Comparison of ENCODE assay signal across 9 mouse cellular contexts in the genomic region with DNA sequence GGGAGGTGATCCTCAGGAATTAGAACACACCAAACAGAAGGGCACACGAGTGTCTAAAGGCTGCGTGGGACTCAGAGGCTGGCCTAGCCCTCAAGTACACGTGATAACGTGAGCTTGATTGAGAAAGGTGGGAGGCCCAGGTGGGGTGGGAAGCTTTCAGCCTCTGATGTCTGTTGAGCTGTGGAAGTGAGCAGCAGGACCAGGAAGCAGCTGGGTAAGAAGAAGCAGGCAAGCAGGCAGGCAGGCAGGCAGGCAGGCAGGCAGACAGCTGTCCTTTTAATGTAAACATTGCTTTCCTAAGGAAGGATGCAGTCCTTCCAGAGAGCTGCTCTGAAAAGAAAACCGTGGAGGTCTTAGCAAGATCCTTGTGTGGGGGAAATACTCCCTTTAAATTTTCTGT. TPM values are rescaled to one million over a fixed set of nuclear protein-coding genes. Genes with fewer than 3 reads are reported as not detected.
A peak's percentile ranks its signal among the peaks of the same experiment; 100 is the strongest.
DNase-seq lines count a peak whose midpoint lies in the region; ATAC-seq lines count a peak whose summit lies in the region.
"Had no signal": no experiment of that assay in that cellular context is flagged by ENCODE, and none has a peak within 500 bp of the region (broad histone marks: within the 10 kb centered on the region; RNA-seq: fewer than 3 reads in every experiment).

No protein-coding gene starts in this region.

- H3K4me3 ChIP-seq in hindbrain, embryonic 10.5 days, result peak overlapping the region; percentile 92
- H3K4me3 ChIP-seq in hindbrain, embryonic 11.5 days (ENCODE audit: low read depth, low read length), result no peak overlapping the region
- H3K4me3 ChIP-seq in intestine, embryonic 15.5 days (replicated peaks), result peak overlapping the region; percentile 6
- peak overlapping the region; percentile 92 for H3K4me3 ChIP-seq in midbrain, embryonic 13.5 days (replicated peaks)

- no peaks in the 10 kb centered on the region for H3K9me3 ChIP-seq in hindbrain, embryonic 10.5 days
- H3K9me3 ChIP-seq in hindbrain, embryonic 11.5 days (ENCODE audit: control insufficient read depth, low read length), result no peaks in the 10 kb centered on the region
- no peaks in the 10 kb centered on the region for H3K9me3 ChIP-seq in intestine, embryonic 15.5 days
- H3K9me3 ChIP-seq in midbrain, embryonic 13.5 days, result no peaks in the 10 kb centered on the region
- H3K9me3 ChIP-seq: G1E had no signal

- no peak for ATAC-seq in hindbrain, embryonic 11.5 days (ENCODE audit: low FRiP score)
- no peak; the same call in 1 of the 2 replicates for ATAC-seq in intestine, embryonic 15.5 days
- no peak for ATAC-seq in midbrain, embryonic 13.5 days

- peaks cover 16% of the 10 kb centered on the region for H3K36me3 ChIP-seq in hindbrain, embryonic 10.5 days
- no peaks in the 10 kb centered on the region for H3K36me3 ChIP-seq in hindbrain, embryonic 11.5 days (ENCODE audit: control insufficient read depth, insufficient read depth, low read length)
- no peaks in the 10 kb centered on the region for H3K36me3 ChIP-seq in intestine, embryonic 15.5 days
- peaks cover 2% of the 10 kb centered on the region; the same call in 1 of the 2 replicates for H3K36me3 ChIP-seq in midbrain, embryonic 13.5 days

- peak; percentile 20 for DNase-seq in hindbrain, embryonic 10.5 days (ENCODE audit: low spot score)
- DNase-seq in hindbrain, embryonic 11.5 days (ENCODE audit: low spot score), result no peak
- DNase-seq in embryo, embryonic 10 days (ENCODE audit: low spot score), result peak; percentile 35
- no peak for DNase-seq in frontal cortex, postnatal 10 days (ENCODE audit: low spot score in 2 of 2)
- DNase-seq in gastrocnemius, postnatal 25 days, result no peak
- DNase-seq in gastrocnemius, postnatal 10 days, result no peak

- H3K4me1 ChIP-seq in hindbrain, embryonic 10.5 days (replicated peaks), result peaks cover 34% of the 10 kb centered on the region
- H3K4me1 ChIP-seq in hindbrain, embryonic 11.5 days (replicated peaks; ENCODE audit: control insufficient read depth, insufficient read depth, low read length), result no peaks in the 10 kb centered on the region
- peaks cover 21% of the 10 kb centered on the region for H3K4me1 ChIP-seq in intestine, embryonic 15.5 days (replicated peaks)
- peaks cover 40% of the 10 kb centered on the region for H3K4me1 ChIP-seq in midbrain, embryonic 13.5 days (replicated peaks)

- no peak overlapping the region for H3K4me2 ChIP-seq in hindbrain, embryonic 11.5 days (replicated peaks; ENCODE audit: low read depth, low read length)
- peak overlapping the region; percentile 69 for H3K4me2 ChIP-seq in intestine, embryonic 15.5 days (replicated peaks)
- H3K4me2 ChIP-seq in midbrain, embryonic 13.5 days (replicated peaks), result peak overlapping the region; percentile 75

- H3K9ac ChIP-seq in hindbrain, embryonic 11.5 days (ENCODE audit: low read depth, low read length), result no peak overlapping the region
- H3K9ac ChIP-seq in intestine, embryonic 15.5 days, result peak overlapping the region; percentile 1; the same call in 1 of the 2 replicates
- H3K9ac ChIP-seq in midbrain, embryonic 13.5 days (replicated peaks), result peak overlapping the region; percentile 49; the same call in 1 of the 2 replicates

- peak overlapping the region; percentile 72 for H3K27ac ChIP-seq in hindbrain, embryonic 10.5 days
- no peak overlapping the region for H3K27ac ChIP-seq in hindbrain, embryonic 11.5 days (ENCODE audit: low read depth, low read length)
- H3K27ac ChIP-seq in intestine, embryonic 15.5 days, result peak overlapping the region; percentile 62; the same call in 1 of the 2 replicates
- no peak overlapping the region for H3K27ac ChIP-seq in midbrain, embryonic 13.5 days

- H3K27me3 ChIP-seq in hindbrain, embryonic 10.5 days (ENCODE audit: insufficient read depth, poor library complexity, severe bottlenecking), result no peaks in the 10 kb centered on the region
- no peaks in the 10 kb centered on the region for H3K27me3 ChIP-seq in hindbrain, embryonic 11.5 days (ENCODE audit: control insufficient read depth, insufficient read depth, low read length)
- no peaks in the 10 kb centered on the region for H3K27me3 ChIP-seq in intestine, embryonic 15.5 days (replicated peaks)
- no peaks in the 10 kb centered on the region for H3K27me3 ChIP-seq in midbrain, embryonic 13.5 days

- WGBS in hindbrain, embryonic 10.5 days, result 32% methylated on average over 5 of the region's 5 CpGs
- WGBS in hindbrain, embryonic 11.5 days, result 32% methylated on average over 5 of the region's 5 CpGs
- WGBS in intestine, embryonic 15.5 days, result 5% methylated on average over 5 of the region's 5 CpGs
- WGBS in midbrain, embryonic 13.5 days, result 21% methylated on average over 5 of the region's 5 CpGs

RNA-seq across cellular contexts. Expression of a gene that starts 1.9 kb away (rescaled TPM):
- 22.5 and 45.8 TPM in 2 replicates for polyA plus RNA-seq in hindbrain, embryonic 10.5 days (2016; fragmentation: Nextera tagmentation; extraction: Ambion mirVana)
- 54.7 and 59.5 TPM in 2 replicates for polyA plus RNA-seq in hindbrain, embryonic 11.5 days (2014; fragmentation: Nextera tagmentation; extraction: Ambion mirVana)
- polyA plus RNA-seq in intestine, embryonic 15.5 days (2015; fragmentation: Nextera tagmentation; extraction: Ambion mirVana), result 5.6 and 5.9 TPM in 2 replicates
- polyA plus RNA-seq in midbrain, embryonic 13.5 days (2015; fragmentation: Nextera tagmentation; extraction: Ambion mirVana), result 128 and 129 TPM in 2 replicates
- 1 to 10 TPM; 1.7 to 2.4 TPM for total RNA-seq in gastrocnemius, postnatal 25 days (2021)
- 1 to 10 TPM; 4.6 to 5.2 TPM for total RNA-seq in gastrocnemius, postnatal 10 days (2021)

RNA-seq across cellular contexts. Expression of a gene that starts 2.5 kb away (rescaled TPM):
- polyA plus RNA-seq in hindbrain, embryonic 10.5 days (2016; fragmentation: Nextera tagmentation; extraction: Ambion mirVana), result 23.2 and 25.2 TPM in 2 replicates
- polyA plus RNA-seq in hindbrain, embryonic 11.5 days (2014; fragmentation: Nextera tagmentation; extraction: Ambion mirVana), result 37.9 and 38.4 TPM in 2 replicates
- 22.0 and 25.4 TPM in 2 replicates for polyA plus RNA-seq in intestine, embryonic 15.5 days (2015; fragmentation: Nextera tagmentation; extraction: Ambion mirVana)
- polyA plus RNA-seq in midbrain, embryonic 13.5 days (2015; fragmentation: Nextera tagmentation; extraction: Ambion mirVana), result 25.6 and 27.6 TPM in 2 replicates
- 10 to 100 TPM; 19.2 to 20.4 TPM for total RNA-seq in gastrocnemius, postnatal 25 days (2021)
- 10 to 100 TPM; 25.4 to 33.2 TPM for total RNA-seq in gastrocnemius, postnatal 10 days (2021)

Comparison
In these comparisons a context has a peak if more than half of its experiments do, and no peak if none do; other contexts are left out.
1. DNase-seq: peak in hindbrain, embryonic 10.5 days (single experiment) and embryo, embryonic 10 days (single experiment); none in hindbrain, embryonic 11.5 days (single experiment), frontal cortex, postnatal 10 days (0 of 2), gastrocnemius, postnatal 25 days (single experiment) and gastrocnemius, postnatal 10 days (single experiment).
2. H3K27ac ChIP-seq: peak in hindbrain, embryonic 10.5 days (single experiment) and intestine, embryonic 15.5 days (single experiment); none in hindbrain, embryonic 11.5 days (single experiment) and midbrain, embryonic 13.5 days (single experiment).